Mouse (Mus musculus) brown adipose tissue, adult 24 weeks (tissue): Measurements from ENCODE around the gene Baiap2l1. TPM values are rescaled to one million over a fixed set of nuclear protein-coding genes. Genes with fewer than 3 reads are reported as not detected.
A peak's percentile ranks its signal among the peaks of the same experiment; 100 is the strongest.
"Not testable (repeated sequence)": the region's sequence is repeated elsewhere in the genome, so short reads cannot be mapped to it uniquely, and the experiment has no call there.

ENCODE experiments used
- H3K27ac ChIP-seq: fragments of 200-500 bp; replicated peaks from 2 replicates; pipeline ENCODE4 v1.5.1; 2012; ENCODE audit warnings: low read depth, mild to moderate bottlenecking, low read length
- H3K4me1 ChIP-seq: fragments of 200-500 bp; 2 replicates; pipeline ENCODE4 v1.6.1; 2012; ENCODE audit warnings: low read length, mixed read lengths; ENCODE audit not compliant: control insufficient read depth, insufficient read depth, insufficient read length
- H3K4me3 ChIP-seq: fragments of 200-500 bp; 2 replicates; pipeline ENCODE4 v1.5.1; 2012; ENCODE audit warnings: low read depth, mild to moderate bottlenecking, low read length, moderate library complexity; ENCODE audit not compliant: insufficient read depth
- polyA plus RNA-seq: library from polyadenylated mRNA; stranded (reverse); fragments of >200 nt; gene quantifications from 2 replicates; pipeline ENCODE4 v1.2.4, GENCODE M21; 2012; ENCODE audit not compliant: missing spikeins, insufficient read depth, insufficient read length

Baiap2l1 gene
- polyA plus RNA-seq, 1 experiment = not detected

DNA sequence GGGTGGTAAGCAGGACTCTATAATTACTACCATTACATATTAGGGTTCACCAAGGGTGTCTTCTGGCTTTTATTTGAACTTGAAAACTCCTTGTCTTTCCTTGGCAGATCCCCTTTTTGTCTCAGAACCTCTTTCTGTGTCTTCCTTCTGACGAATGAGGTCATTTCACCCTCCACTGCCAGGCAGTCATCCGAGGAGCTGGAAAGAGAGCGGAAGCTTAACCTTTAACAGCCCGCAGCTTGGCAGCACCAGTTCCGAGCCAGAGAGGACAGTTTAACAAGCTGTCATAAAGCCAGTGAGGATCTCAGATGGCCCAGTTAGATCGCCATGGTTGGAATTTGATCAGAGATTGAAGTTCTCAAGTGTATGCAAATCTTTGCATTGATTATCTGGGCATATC is 2.4 kb upstream of the Baiap2l1 start:
- H3K4me3 ChIP-seq = no peak overlapping the region
- H3K27ac ChIP-seq = no peak overlapping the region
- H3K4me1 ChIP-seq = no peaks in the 10 kb centered on the region; the same call in 1 of the 2 replicates

DNA sequence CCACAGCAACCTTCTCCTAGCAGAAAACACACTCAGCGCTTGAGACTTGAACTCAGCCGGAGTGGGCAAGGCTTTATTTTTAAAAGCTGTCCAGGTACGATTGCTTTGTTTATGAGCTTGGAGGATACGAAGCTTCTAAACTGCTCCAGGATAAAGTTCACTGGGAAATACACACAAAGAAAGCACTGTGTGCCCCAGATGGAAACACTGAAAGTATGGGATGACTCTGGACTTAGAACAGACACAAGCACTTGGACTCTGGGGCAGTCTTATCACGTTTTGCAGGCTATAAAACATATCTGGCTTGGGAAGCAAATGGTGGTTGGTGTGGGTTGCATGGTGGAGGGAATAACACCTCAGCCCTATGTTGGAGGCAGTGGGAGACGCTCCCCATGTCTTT is 2.0 kb upstream of the Baiap2l1 start:
- Histone ChIP-seq H3K4me1 (no peaks in the 10 kb centered on the region; the same call in 1 of the 2 replicates), H3K27ac (no peak overlapping the region), H3K4me3 (no peak overlapping the region)

DNA sequence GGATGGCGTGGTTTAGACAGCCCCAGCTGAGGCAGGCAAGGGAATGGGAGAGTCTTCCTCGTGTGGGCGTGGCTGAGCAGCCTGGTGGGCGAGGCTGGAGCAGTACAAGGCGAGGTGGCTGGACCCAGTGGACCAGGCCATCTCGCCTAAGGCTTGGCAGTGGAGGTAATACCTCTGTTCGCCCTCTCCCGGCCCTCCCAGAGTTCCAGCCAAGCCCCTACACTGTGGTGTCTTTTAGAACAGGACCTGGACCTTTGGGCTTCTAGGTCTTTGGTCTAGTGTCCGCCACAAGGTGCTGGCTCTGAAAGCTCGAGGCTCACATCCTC is 643 bp upstream of the Baiap2l1 start:
- H3K4me1 ChIP-seq = no peaks in the 10 kb centered on the region; the same call in 1 of the 2 replicates
- H3K4me3 ChIP-seq = peak overlapping the region; percentile 51
- H3K27ac ChIP-seq = no peak overlapping the region

- Histone ChIP-seq H3K4me1 (no peaks in the 10 kb centered on the region; the same call in 1 of the 2 replicates), H3K4me3 (peak overlapping the region; percentile 51), H3K27ac (no peak overlapping the region)
These were observed 396 bp downstream of the Baiap2l1 start for GRCm38 (mm10) chr5:144357551-144357880.

DNA sequence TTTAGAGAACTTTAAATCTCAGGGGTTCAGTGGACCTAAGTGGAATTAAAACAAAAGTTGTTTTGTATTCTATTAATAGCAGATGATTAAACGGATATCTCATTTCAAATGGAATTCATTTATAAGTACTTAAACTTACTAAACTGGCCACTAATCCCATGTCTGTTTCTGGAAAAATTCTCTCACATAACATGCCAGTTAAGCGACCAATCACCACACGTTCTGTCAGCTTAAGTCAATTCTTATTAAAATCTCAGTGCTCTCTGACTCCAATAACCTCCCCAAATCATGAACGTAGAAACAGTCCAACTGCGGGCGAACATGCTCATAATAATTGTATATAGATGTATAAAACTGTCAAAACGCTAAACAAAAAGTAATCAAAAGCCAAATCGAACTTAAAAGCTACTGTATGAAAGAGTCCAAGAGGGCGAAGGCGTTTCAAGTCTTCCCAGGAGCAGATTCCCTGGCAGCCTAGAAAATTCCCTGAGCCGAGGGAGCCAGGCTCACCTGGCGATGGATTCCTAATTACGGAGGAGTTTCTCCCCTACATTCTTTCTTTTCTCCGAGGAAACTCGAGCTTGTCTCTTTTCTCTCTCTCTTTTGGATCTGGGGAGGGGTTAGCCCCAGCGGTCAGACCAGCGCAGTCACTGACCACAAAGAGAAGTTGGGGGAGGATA is 996 bp downstream of the Baiap2l1 start:
- H3K4me1 ChIP-seq = no peaks in the 10 kb centered on the region; the same call in 1 of the 2 replicates
- H3K27ac ChIP-seq = no peak overlapping the region
- H3K4me3 ChIP-seq = peak overlapping the region; percentile 51

GRCm38 (mm10) chr5:144352250-144353047 is 5.5 kb downstream of the Baiap2l1 start:
- H3K4me3 ChIP-seq = no peak overlapping the region
- no peak overlapping the region for H3K27ac ChIP-seq
- no peaks in the 10 kb centered on the region; the same call in 1 of the 2 replicates for H3K4me1 ChIP-seq

DNA sequence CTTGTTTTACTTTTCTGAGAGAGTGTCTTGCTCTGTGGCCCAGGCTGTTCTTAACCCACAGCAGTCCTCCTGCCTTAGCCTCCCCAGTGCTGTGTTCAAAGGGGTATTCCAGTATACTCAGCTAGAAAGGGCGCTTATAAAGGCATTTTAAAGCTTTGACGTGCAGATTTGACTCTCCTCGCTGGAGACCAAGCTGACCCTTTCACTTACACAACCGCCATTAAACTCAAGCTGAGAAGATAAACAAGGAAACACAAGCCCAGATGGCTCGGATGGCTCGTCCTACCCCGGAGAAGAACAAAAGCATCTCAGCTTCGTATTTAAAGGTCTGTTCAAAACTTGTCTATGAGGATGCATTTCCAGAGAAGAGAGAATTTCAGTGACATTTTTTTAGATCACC is 6.7 kb downstream of the Baiap2l1 start:
- Histone ChIP-seq H3K4me3 (no peak overlapping the region), H3K4me1 (no peaks in the 10 kb centered on the region), H3K27ac (no peak overlapping the region)

DNA sequence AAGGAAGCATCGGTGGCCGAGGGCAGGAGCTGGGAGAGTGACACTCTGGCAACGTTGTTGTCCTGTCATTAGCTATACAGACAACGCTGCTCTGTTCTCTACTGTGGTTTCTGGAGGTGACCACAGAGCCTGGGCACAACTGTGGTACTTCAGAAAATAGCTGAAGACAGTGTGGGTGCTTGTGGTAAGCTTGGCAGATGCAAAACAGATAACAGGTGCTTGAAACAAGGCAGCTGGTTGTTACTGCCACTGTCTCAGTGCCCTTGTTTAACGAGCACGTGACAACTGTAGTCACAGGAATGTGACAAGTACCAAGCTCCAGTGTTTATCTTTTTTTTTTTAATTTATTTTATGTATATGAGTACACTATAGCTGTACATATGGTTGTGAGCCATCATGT is 13.3 kb downstream of the Baiap2l1 start:
- no peaks in the 10 kb centered on the region for H3K4me1 ChIP-seq
- no peak overlapping the region for H3K4me3 ChIP-seq
- no peak overlapping the region for H3K27ac ChIP-seq

GRCm38 (mm10) chr5:144341085-144341484 is 16.8 kb downstream of the Baiap2l1 start:
- Histone ChIP-seq H3K4me1 (no peaks in the 10 kb centered on the region), H3K4me3 (no peak overlapping the region), H3K27ac (no peak overlapping the region)

DNA sequence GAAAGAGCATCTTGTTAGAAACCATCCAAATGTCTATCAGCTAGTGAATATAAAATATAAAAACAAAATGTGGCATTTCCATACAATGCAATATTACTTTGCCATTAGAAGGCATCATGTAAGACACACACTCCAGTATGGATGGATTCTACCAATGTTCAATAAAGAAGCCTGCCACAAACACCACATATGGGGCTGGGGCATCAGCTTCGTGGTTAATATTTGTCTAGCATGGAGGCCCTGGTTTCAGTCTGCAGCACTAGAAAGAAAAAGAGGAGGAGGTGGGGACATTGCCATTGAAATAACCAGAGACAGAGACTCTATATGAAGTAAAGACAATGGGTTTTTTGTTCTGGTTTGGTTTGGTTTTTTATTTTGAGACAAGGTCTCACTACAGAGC is 19.1 kb downstream of the Baiap2l1 start:
- Histone ChIP-seq H3K4me1 (no peaks in the 10 kb centered on the region), H3K27ac (no peak overlapping the region), H3K4me3 (no peak overlapping the region)

- H3K27ac ChIP-seq, H3K4me3 ChIP-seq, H3K4me1 ChIP-seq: not testable (repeated sequence)
These were observed 22.6 kb downstream of the Baiap2l1 start for GRCm38 (mm10) chr5:144335357-144335756.

DNA sequence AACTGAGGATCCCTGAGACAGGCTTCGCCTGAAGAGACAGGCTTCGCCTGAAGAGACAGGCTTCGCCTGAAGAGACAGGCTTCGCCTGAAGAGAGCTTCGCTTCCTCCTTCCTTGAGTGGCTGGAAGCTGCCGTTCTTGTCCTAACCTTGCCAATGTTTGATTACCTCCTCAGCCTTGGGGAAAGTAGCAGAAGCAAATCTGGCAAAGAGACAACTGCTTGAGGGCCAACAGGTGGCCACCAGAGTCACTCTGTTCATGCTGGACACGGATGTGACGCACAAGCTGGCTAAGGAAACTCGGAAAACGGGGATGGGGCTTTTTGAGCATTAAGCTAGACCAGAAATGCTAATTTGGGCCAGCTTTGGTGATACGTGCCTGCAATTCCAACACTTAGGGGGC is 23.9 kb downstream of the Baiap2l1 start:
- Histone ChIP-seq H3K27ac (no peak overlapping the region), H3K4me1 (no peaks in the 10 kb centered on the region), H3K4me3 (no peak overlapping the region)

DNA sequence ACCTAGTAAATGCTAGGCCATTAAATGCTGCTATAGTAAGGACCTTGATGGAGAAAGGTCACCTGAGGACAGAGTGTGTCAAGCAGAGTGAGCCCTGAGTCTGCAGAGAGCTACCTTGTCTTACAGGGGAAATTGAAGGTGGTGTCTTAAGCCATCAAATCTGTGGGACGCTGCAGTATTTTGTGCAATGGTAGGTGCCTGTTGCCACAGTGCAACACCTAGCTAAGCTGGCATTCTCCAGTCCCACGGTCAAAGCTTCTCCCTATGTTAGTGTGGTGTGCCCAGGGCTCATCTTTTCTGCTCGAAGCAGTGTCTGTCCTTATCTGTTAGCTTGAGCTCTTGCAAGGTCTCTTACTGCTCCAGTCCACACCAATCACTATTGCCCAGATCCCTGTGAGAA is 35.2 kb downstream of the Baiap2l1 start:
- Histone ChIP-seq H3K4me3 (no peak overlapping the region), H3K4me1 (no peaks in the 10 kb centered on the region), H3K27ac (no peak overlapping the region)

DNA sequence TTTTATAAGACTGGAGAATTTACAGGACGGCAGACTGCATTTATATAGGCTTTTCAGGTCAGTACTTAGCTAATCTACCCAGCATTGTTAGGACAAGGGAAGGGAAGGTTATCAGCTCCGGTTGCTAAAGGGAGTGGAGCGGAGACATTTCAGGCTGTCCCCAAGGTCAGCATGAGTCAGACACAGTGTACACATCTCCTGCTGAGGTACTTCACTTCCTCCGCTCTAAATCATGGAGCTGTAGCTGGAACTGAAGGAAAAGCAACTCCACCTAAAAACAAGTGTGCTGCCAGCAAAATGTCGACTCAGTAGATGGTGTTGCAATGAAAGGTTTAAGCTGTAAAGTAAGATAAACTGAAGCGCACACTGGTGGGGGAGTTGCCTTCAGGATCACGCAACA is 36.2 kb downstream of the Baiap2l1 start:
- no peaks in the 10 kb centered on the region for H3K4me1 ChIP-seq
- no peak overlapping the region for H3K4me3 ChIP-seq
- H3K27ac ChIP-seq = no peak overlapping the region

GRCm38 (mm10) chr5:144318286-144318685 is 39.6 kb downstream of the Baiap2l1 start:
- H3K4me1 ChIP-seq = peaks cover 3% of the 10 kb centered on the region; the same call in 1 of the 2 replicates
- H3K27ac ChIP-seq = no peak overlapping the region
- no peak overlapping the region for H3K4me3 ChIP-seq

- no peak overlapping the region for H3K4me3 ChIP-seq
- peaks cover 4% of the 10 kb centered on the region; the same call in 1 of the 2 replicates for H3K4me1 ChIP-seq
- H3K27ac ChIP-seq = no peak overlapping the region
These were observed 40.5 kb downstream of the Baiap2l1 start for GRCm38 (mm10) chr5:144317426-144317825.
